7 mouse cellular contexts compared by ENCODE assay signal in genomic region chr6:116650406-116650805, GRCm38 (mm10). TPM values are rescaled to one million over a fixed set of nuclear protein-coding genes. Genes with fewer than 3 reads are reported as not detected.
A peak's percentile ranks its signal among the peaks of the same experiment; 100 is the strongest.
DNase-seq lines count a peak whose midpoint lies in the region; ATAC-seq and TF ChIP-seq lines count a peak whose summit lies in the region.

Depp1 (plus strand) TSS chr6:116650609.

- TF ChIP-seq CTCF in liver, adult 2 months (IDR thresholded peaks at IDR 0.05; ENCODE audit: low read depth, low read length) = no peak
- TF ChIP-seq CTCF in stomach, postnatal 0 days (IDR thresholded peaks at IDR 0.05; ENCODE audit: low read depth) = no peak

- no peaks in the 10 kb centered on the region for H3K4me1 ChIP-seq in hindbrain, embryonic 14.5 days (replicated peaks; ENCODE audit: control insufficient read depth, insufficient read depth, low read length)
- H3K4me1 ChIP-seq in liver, adult 2 months (ENCODE audit: control insufficient read depth, insufficient read depth, low read length) = peaks cover 24% of the 10 kb centered on the region
- H3K4me1 ChIP-seq in stomach, postnatal 0 days (replicated peaks; ENCODE audit: control insufficient read depth, insufficient read depth) = peaks cover 2% of the 10 kb centered on the region; the same call in 1 of the 2 replicates
- no peaks in the 10 kb centered on the region for H3K4me1 ChIP-seq in midbrain, embryonic 13.5 days (replicated peaks)

- peak within 1 kb of the TSS; percentile 11; the same call in 1 of the 2 replicates for H3K4me2 ChIP-seq in hindbrain, embryonic 14.5 days (replicated peaks)
- H3K4me2 ChIP-seq in stomach, postnatal 0 days (replicated peaks; ENCODE audit: low read depth) = peak within 1 kb of the TSS; percentile 47
- no peak within 1 kb of the TSS for H3K4me2 ChIP-seq in midbrain, embryonic 13.5 days (replicated peaks)

- no peaks in the 10 kb centered on the region for H3K27me3 ChIP-seq in hindbrain, embryonic 14.5 days (ENCODE audit: control insufficient read depth, insufficient read depth, low read length)
- no peaks in the 10 kb centered on the region for H3K27me3 ChIP-seq in liver, adult 2 months (ENCODE audit: control insufficient read depth, insufficient read depth, low read length)
- no peaks in the 10 kb centered on the region for H3K27me3 ChIP-seq in stomach, postnatal 0 days (ENCODE audit: control insufficient read depth, insufficient read depth, low read length)
- no peaks in the 10 kb centered on the region for H3K27me3 ChIP-seq in midbrain, embryonic 13.5 days

- DNase-seq in adrenal gland, postnatal 10 days = peak; percentile 71
- DNase-seq in forelimb bud, embryonic 11.5 days (ENCODE audit: low read depth, low spot score) = peak; percentile 53
- peak; percentile 52 for DNase-seq in hindbrain, embryonic 14.5 days (ENCODE audit: low spot score)
- peak; percentile 98 for DNase-seq in liver, adult 2 months (ENCODE audit: extremely low read depth, low read depth, low spot score)
- peak; percentile 86 for DNase-seq in stomach, postnatal 0 days (ENCODE audit: low spot score)

- H3K27ac ChIP-seq in hindbrain, embryonic 14.5 days = no peak within 1 kb of the TSS; the same call in 1 of the 2 replicates
- H3K27ac ChIP-seq in liver, adult 2 months (replicated peaks; ENCODE audit: insufficient read depth, low read depth, low read length) = peak within 1 kb of the TSS; percentile 96
- peak within 1 kb of the TSS; percentile 87 for H3K27ac ChIP-seq in stomach, postnatal 0 days (replicated peaks)
- no peak within 1 kb of the TSS for H3K27ac ChIP-seq in midbrain, embryonic 13.5 days

- peak; percentile 96 for TF ChIP-seq POLR2A in liver, adult 2 months (IDR thresholded peaks at IDR 0.05; ENCODE audit: extremely low read depth, insufficient read depth, low read length)

- H3K4me3 ChIP-seq in hindbrain, embryonic 14.5 days (replicated peaks; ENCODE audit: low read length) = no peak within 1 kb of the TSS
- peak within 1 kb of the TSS; percentile 71 for H3K4me3 ChIP-seq in liver, adult 2 months (ENCODE audit: insufficient read depth, low read depth, low read length)
- peak within 1 kb of the TSS; percentile 34 for H3K4me3 ChIP-seq in stomach, postnatal 0 days (ENCODE audit: low read depth, low read length)
- H3K4me3 ChIP-seq in midbrain, embryonic 13.5 days (replicated peaks) = no peak within 1 kb of the TSS

- ATAC-seq in hindbrain, embryonic 14.5 days (ENCODE audit: low FRiP score) = 0 out of 2 replicates have a peak, but pooled peaks have one; percentile 7
- peak; percentile 93 for ATAC-seq in stomach, postnatal 0 days (ENCODE audit: low FRiP score, low TSS enrichment)
- no peak for ATAC-seq in monocyte, adult 5-6 weeks (replicated peaks; ENCODE audit: insufficient number of reproducible peaks, low FRiP score, low TSS enrichment, poor library complexity, severe bottlenecking)
- ATAC-seq in midbrain, embryonic 13.5 days = no peak

- H3K36me3 ChIP-seq in hindbrain, embryonic 14.5 days (replicated peaks; ENCODE audit: control insufficient read depth, insufficient read depth) = no peaks in the 10 kb centered on the region
- peaks cover 12% of the 10 kb centered on the region for H3K36me3 ChIP-seq in liver, adult 2 months (ENCODE audit: control insufficient read depth, insufficient read depth, low read length)
- H3K36me3 ChIP-seq in stomach, postnatal 0 days (ENCODE audit: control insufficient read depth, insufficient read depth, low read length) = no peaks in the 10 kb centered on the region
- H3K36me3 ChIP-seq in midbrain, embryonic 13.5 days = peaks cover 8% of the 10 kb centered on the region; the same call in 1 of the 2 replicates

- WGBS in hindbrain, embryonic 14.5 days = 44% methylated on average over 6 of the region's 6 CpGs
- WGBS in liver, adult 2 months = 12% methylated on average over 6 of the region's 6 CpGs
- 2% methylated on average over 6 of the region's 6 CpGs for WGBS in stomach, postnatal 0 days
- WGBS in midbrain, embryonic 13.5 days = 87% methylated on average over 6 of the region's 6 CpGs

- no peaks in the 10 kb centered on the region for H3K9me3 ChIP-seq in hindbrain, embryonic 14.5 days (ENCODE audit: control insufficient read depth, low read length)
- H3K9me3 ChIP-seq in stomach, postnatal 0 days (ENCODE audit: control insufficient read depth, low read length) = no peaks in the 10 kb centered on the region
- no peaks in the 10 kb centered on the region for H3K9me3 ChIP-seq in midbrain, embryonic 13.5 days

- TF ChIP-seq EP300 in stomach, postnatal 0 days (optimal IDR thresholded peaks at IDR 0.05) = peak; percentile 29

- no peak within 1 kb of the TSS for H3K9ac ChIP-seq in hindbrain, embryonic 14.5 days
- peak within 1 kb of the TSS; percentile 84 for H3K9ac ChIP-seq in liver, adult 2 months (ENCODE audit: low read depth, low read length)
- peak within 1 kb of the TSS; percentile 58 for H3K9ac ChIP-seq in stomach, postnatal 0 days (ENCODE audit: low read length)
- H3K9ac ChIP-seq in midbrain, embryonic 13.5 days (replicated peaks) = no peak within 1 kb of the TSS

- 0 out of 2 replicates have a peak, but pooled peaks cover 2% of the 10 kb centered on the region for H3K79me2 ChIP-seq in liver, adult 2 months (ENCODE audit: control insufficient read depth, insufficient read depth, low read length)

RNA-seq across cellular contexts. Expression of gene Depp1, which starts in this region (rescaled TPM):
- total RNA-seq in adrenal gland, postnatal 10 days (2021) = 100 to 1,000 TPM in 1 of 2 experiments, 10 to 100 TPM in 1; 27.8 to 111 TPM
- 8.2 and 8.7 TPM in 2 replicates for polyA plus RNA-seq in hindbrain, embryonic 14.5 days (2014; fragmentation: Nextera tagmentation; extraction: Ambion mirVana)
- total RNA-seq in liver, adult 2 months (2014; rRNA removed) = 125 and 199 TPM in 2 replicates
- polyA plus RNA-seq in liver, adult 2 months (2012; rRNA removed) = 210 and 244 TPM in 2 replicates
- 31.6 and 37.0 TPM in 2 replicates for polyA plus RNA-seq in stomach, postnatal 0 days (2015; fragmentation: Nextera tagmentation; extraction: Ambion mirVana)
- 0.38 TPM in 1 of 3 replicates, not detected in the others for total RNA-seq in monocyte, adult 5-6 weeks (2017)
- polyA plus RNA-seq in midbrain, embryonic 13.5 days (2015; fragmentation: Nextera tagmentation; extraction: Ambion mirVana) = 5.0 and 6.0 TPM in 2 replicates

Comparison
In these comparisons a context has a peak if more than half of its experiments do, and no peak if none do; other contexts are left out.
1. RNA of gene Depp1 (total RNA-seq): 125 to 199 TPM in liver, adult 2 months and 27.8 to 111 TPM in adrenal gland, postnatal 10 days; 0.38 TPM in monocyte, adult 5-6 weeks; every median in the first group is over 10 times any median in the second.
2. ATAC-seq: peak in hindbrain, embryonic 14.5 days (single experiment) and stomach, postnatal 0 days (single experiment); none in monocyte, adult 5-6 weeks (single experiment) and midbrain, embryonic 13.5 days (single experiment).
3. H3K27ac ChIP-seq: peak in liver, adult 2 months (single experiment) and stomach, postnatal 0 days (single experiment); none in hindbrain, embryonic 14.5 days (single experiment) and midbrain, embryonic 13.5 days (single experiment).
4. H3K4me3 ChIP-seq: peak in liver, adult 2 months (single experiment) and stomach, postnatal 0 days (single experiment); none in hindbrain, embryonic 14.5 days (single experiment) and midbrain, embryonic 13.5 days (single experiment).
5. H3K9ac ChIP-seq: peak in liver, adult 2 months (single experiment) and stomach, postnatal 0 days (single experiment); none in hindbrain, embryonic 14.5 days (single experiment) and midbrain, embryonic 13.5 days (single experiment).
6. Peak in every context shown above with its lines, with median percentiles within 50 percentile points of each other: DNase-seq.